8 mouse cellular contexts compared by ENCODE assay signal in genomic region chr6:90809960-90810362, GRCm38 (mm10).
DNase-seq lines count a peak whose midpoint lies in the region; ATAC-seq and TF ChIP-seq lines count a peak whose summit lies in the region.

No protein-coding gene starts in this region.

- DNase-seq in MN1 (ENCODE audit: low spot score), result peak; percentile 58
- DNase-seq in cerebellum, postnatal 14 days, result peak; percentile 97
- DNase-seq in frontal cortex, postnatal 36 days (ENCODE audit: low spot score in 2 of 2), result peak; percentile 91 to 96
- peak; percentile 88 to 91 for DNase-seq in layer of hippocampus, postnatal 10 days (ENCODE audit: low spot score in 2 of 2)
- DNase-seq in lung, postnatal 0 days (ENCODE audit: low spot score), result peak; percentile 68
- peak; percentile 58 for DNase-seq in ovary, postnatal 36 days (ENCODE audit: low spot score)
- peak; percentile 67 to 70 for DNase-seq in thymus, postnatal 10 days (ENCODE audit: low spot score in 2 of 2)

- H3K9ac ChIP-seq in hindbrain, embryonic 13.5 days, result peak overlapping the region; percentile 71
- no peak overlapping the region for H3K9ac ChIP-seq in lung, postnatal 0 days (replicated peaks; ENCODE audit: low read depth)

- no peaks in the 10 kb centered on the region for H3K9me3 ChIP-seq in hindbrain, embryonic 13.5 days
- H3K9me3 ChIP-seq in lung, postnatal 0 days (ENCODE audit: low read length), result no peaks in the 10 kb centered on the region

- peak overlapping the region; percentile 62 for H3K4me2 ChIP-seq in hindbrain, embryonic 13.5 days
- H3K4me2 ChIP-seq in lung, postnatal 0 days (replicated peaks; ENCODE audit: low read depth, low read length), result no peak overlapping the region

- peaks cover 64% of the 10 kb centered on the region for H3K4me1 ChIP-seq in hindbrain, embryonic 13.5 days (replicated peaks)
- no peaks in the 10 kb centered on the region for H3K4me1 ChIP-seq in lung, postnatal 0 days (ENCODE audit: insufficient read depth, low read depth, low read length)

- peak overlapping the region; percentile 85 for H3K27ac ChIP-seq in hindbrain, embryonic 13.5 days
- no peak overlapping the region for H3K27ac ChIP-seq in lung, postnatal 0 days (ENCODE audit: low read length)

- WGBS in hindbrain, embryonic 13.5 days, result 1% methylated on average over 22 of the region's 22 CpGs
- WGBS in lung, postnatal 0 days, result 1% methylated on average over 22 of the region's 22 CpGs

- TF ChIP-seq CTCF in lung, postnatal 0 days (IDR thresholded peaks at IDR 0.05), result peak; percentile 50

- H3K4me3 ChIP-seq in hindbrain, embryonic 13.5 days, result peak overlapping the region; percentile 44
- no peak overlapping the region for H3K4me3 ChIP-seq in lung, postnatal 0 days (ENCODE audit: low read depth, low read length)

- no peaks in the 10 kb centered on the region for H3K27me3 ChIP-seq in hindbrain, embryonic 13.5 days
- no peaks in the 10 kb centered on the region for H3K27me3 ChIP-seq in lung, postnatal 0 days (replicated peaks; ENCODE audit: insufficient read depth, low read length)

- TF ChIP-seq EP300 in lung, postnatal 0 days (IDR thresholded peaks at IDR 0.05), result no peak

- H3K36me3 ChIP-seq in hindbrain, embryonic 13.5 days, result no peaks in the 10 kb centered on the region
- no peaks in the 10 kb centered on the region for H3K36me3 ChIP-seq in lung, postnatal 0 days (ENCODE audit: insufficient read depth, low read length)

- ATAC-seq in hindbrain, embryonic 13.5 days (ENCODE audit: low FRiP score), result peak; percentile 85
- ATAC-seq in lung, postnatal 0 days, result peak; percentile 48
